Mouse (Mus musculus) lung, adult 2 months (tissue): ENCODE results near the gene Cacna1e.

Source experiments
- CTCF ChIP-seq: fragments of 200-500 bp; IDR thresholded peaks from 2 replicates; pipeline ENCODE4 v1.5.1; 2011; ENCODE audit warnings: mild to moderate bottlenecking, low read length, control low read depth; ENCODE audit not compliant: insufficient read depth
- POLR2A ChIP-seq: fragments of 200-500 bp; IDR thresholded peaks from 2 replicates; pipeline ENCODE4 v1.6.1; 2011; ENCODE audit warnings: low read depth, mild to moderate bottlenecking, control low read depth, low read length, borderline replicate concordance; ENCODE audit errors: extremely low read depth

DNA sequence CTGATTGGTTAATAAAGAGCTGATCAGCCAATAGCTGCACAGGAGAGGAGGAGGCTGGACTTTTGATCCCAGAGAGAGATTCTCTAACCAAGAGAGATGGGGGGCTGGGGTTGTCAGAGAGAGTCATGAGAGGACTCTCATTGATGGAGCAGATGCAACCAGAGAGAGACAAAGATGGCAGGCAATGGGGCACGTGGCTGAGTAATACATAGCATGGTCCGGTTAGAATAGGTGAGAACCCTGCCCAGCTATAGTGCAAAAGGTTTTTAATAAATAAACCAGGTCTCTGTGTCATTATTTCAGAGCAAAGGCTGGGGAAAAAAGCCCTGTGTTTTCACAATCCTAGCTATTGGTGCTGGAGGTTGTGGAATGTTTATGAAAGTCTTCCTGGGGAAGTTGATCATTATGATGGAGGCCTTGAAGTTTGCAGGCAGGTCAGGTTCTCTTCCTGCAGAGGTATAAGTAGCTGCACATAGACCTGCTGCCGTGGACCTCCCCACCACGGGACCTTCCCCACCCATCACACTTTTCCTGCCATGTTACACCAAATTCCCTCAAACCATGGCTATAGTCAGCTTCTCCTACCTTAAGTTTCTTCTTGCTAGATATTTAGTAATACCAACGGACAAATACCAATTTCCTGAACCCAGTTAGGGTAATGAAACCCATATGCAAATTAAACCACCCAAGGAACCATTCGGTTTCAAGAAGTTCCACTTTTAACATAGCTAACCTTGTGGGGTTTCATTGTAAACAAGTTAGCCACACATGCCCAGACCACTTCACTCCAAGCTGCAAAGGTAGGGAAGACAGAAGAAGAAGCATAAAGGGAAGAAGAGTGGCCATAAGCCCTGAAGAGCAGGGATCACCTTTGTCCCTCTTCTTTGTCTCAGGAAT lies 35.4 kb downstream of the Cacna1e start:
- no peak for TF ChIP-seq POLR2A
- TF ChIP-seq CTCF = no peak
